Mouse (Mus musculus): ENCODE data around the gene Gm12830. TPM values are rescaled to one million over a fixed set of nuclear protein-coding genes. Genes with fewer than 3 reads are reported as not detected.
A peak's percentile ranks its signal among the peaks of the same experiment; 100 is the strongest.

Gm12830 gene
- not detected in 2 replicates for polyA plus RNA-seq (2012; ENCODE audit: insufficient read depth, insufficient read length, low replicate concordance, missing spikeins)

DNA sequence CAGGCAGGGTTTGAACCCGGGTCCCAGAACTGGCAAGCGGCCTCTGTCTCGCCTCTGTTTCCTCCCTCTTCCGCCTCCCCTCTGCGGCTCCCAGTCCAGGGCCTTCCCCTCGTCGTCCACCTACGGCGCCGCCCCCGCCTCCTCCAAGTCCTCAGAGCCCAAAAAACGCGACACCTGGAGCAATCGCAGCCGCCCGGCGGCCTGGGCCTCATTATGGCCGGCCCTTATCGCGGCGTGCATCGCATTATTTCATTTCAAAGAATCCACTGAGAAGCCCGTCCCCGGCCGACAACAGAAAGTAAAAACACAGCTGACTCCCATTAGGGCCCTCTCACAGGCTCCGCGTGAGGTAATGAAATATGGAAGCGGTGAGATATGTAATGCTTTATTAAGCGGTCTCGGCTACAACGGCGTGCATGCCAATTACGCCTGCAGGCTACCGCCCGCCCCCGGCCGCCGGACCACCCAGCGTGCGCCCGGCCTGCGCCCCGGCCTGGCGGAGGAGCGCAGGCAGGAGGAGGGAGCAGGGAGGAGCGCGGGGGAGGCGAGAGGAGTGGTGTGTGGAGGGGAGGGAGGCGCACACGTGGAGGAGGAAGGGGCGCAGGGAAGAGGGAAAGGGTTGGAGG, at the start of gene Gm12830:
Gene Gm12830 (plus strand): TSS at position 156 of the 626 bp plus-strand sequence.
- no peak within 1 kb of the TSS for H3K27ac ChIP-seq (ENCODE audit: insufficient read depth, low read depth, low read length)

DNA sequence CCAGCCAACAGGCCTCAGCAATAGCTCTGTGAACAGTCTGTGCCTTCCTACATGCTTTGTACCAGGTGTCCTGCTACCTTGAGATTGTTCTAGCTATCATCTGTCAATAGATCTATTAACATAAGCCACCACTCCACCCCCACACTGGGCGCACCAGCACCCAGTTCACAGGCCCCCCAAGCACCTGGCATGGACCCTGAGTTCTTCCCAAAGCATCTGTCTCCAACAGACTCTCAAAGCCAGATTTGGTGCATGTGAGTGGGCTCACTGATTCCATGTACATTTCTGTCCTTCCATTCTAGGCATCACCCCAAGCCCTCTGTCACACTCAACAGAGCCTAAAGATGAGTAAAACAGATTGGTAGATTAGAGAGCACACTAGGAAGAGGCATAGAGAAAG, 48.2 kb upstream of the Gm12830 start:
- 95% methylated on average over 1 of the region's 1 CpGs for WGBS
- peaks cover 5% of the 10 kb centered on the region for H3K4me1 ChIP-seq (ENCODE audit: control insufficient read depth, insufficient read depth, low read length)
- no peak overlapping the region for H3K4me3 ChIP-seq (ENCODE audit: insufficient read depth, low read depth, low read length)
- TF ChIP-seq CTCF (IDR thresholded peaks at IDR 0.05; ENCODE audit: insufficient read depth, low read depth, low read length), result no peak
- no peak for TF ChIP-seq POLR2A (IDR thresholded peaks at IDR 0.05; ENCODE audit: insufficient read depth, low read depth, low read length)
- H3K27ac ChIP-seq (ENCODE audit: insufficient read depth, low read depth, low read length), result no peak overlapping the region

More for the DNA sequence above, at the start of gene Gm12830:
- 4% methylated on average over 51 of the region's 51 CpGs for WGBS
- TF ChIP-seq CTCF (IDR thresholded peaks at IDR 0.05; ENCODE audit: insufficient read depth, low read depth, low read length) (no peak), POLR2A (IDR thresholded peaks at IDR 0.05; ENCODE audit: insufficient read depth, low read depth, low read length) (no peak)
- Histone ChIP-seq H3K4me1 (ENCODE audit: control insufficient read depth, insufficient read depth, low read length) (peaks cover 10% of the 10 kb centered on the region), H3K4me3 (ENCODE audit: insufficient read depth, low read depth, low read length) (peak within 1 kb of the TSS; percentile 57)

DNA sequence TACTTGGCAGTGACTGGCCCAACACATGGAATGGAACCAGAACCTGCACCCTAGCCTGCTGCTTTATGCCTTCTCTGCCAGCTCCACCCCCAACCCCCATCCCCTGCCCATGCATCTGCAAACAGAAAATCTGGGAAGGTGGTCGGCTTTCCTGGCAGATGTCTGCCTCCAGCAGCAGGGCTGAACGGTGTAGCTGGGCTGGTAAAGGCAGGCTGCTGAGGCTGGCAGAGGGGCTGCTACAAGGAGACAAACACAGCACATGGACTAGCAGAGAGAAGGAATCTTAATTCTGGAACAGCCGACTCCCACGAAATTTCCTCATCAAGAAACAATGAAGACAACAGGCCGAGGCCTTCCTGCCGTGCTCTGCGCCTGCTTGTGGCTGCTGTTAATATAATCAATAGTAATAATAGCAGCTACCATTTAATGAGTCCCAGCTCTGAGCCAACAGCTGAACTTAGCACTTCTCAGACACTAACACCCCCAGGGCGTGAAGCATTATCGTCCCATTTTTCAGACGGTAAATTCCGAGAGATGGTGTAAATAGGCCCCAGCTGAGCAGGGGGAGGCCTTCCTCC, 43.8 kb upstream of the Gm12830 start:
- Histone ChIP-seq H3K4me1 (ENCODE audit: control insufficient read depth, insufficient read depth, low read length) (peaks cover 8% of the 10 kb centered on the region), H3K27ac (ENCODE audit: insufficient read depth, low read depth, low read length) (no peak overlapping the region), H3K4me3 (ENCODE audit: insufficient read depth, low read depth, low read length) (no peak overlapping the region)
- no peak for TF ChIP-seq POLR2A (IDR thresholded peaks at IDR 0.05; ENCODE audit: insufficient read depth, low read depth, low read length)
- TF ChIP-seq CTCF (IDR thresholded peaks at IDR 0.05; ENCODE audit: insufficient read depth, low read depth, low read length), result no peak
- 36% methylated on average over 11 of the region's 11 CpGs for WGBS

DNA sequence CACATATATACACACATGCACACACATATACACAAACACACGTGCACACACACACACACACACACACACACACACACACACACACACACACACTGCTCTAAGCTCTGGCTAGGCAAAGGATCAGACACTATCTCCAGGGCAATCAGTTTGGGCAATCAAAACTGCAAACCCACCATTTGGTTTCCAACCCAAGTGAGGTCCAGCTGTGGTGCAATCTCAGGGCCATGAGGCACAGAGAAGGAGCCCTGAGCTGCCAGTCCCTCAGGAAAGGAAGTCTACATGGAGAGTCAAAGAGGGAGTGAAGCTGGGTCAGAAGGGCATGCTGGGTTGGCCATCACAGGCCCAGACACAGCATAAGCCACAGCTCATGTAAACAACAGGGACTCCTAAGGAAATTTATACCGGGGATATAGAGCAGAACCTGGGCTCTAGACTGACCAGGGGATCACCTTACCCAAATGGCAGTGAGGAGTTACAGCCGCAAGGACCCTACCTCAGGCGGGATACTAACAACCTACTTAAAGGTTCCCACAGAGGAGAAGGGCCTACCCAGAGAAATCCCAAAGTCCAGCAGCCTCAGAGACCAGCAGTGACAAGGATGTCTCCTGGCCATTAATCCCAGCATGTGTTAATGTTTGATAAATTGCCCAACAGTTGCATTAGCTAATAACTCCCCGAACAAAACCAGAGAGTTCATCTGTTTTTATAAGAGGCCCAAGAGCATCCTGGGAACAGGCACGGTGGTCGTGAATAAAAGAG, 42.6 kb upstream of the Gm12830 start:
- WGBS, result 64% methylated on average over 7 of the region's 7 CpGs

DNA sequence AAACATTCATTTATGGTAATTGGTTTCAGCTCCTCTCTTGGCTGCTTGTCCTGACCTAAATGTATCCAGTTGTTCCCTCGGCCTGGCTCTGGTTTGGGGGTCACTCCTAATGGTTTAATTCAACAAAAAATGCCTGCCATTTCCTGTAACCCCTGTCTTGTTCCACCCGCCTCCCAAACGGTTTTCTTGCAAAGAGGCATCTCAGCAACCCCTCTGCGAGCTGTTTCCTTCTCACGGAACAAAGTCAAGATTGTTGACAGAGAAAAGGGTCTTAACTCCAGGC, 42.1 kb upstream of the Gm12830 start:
- 55% methylated on average over 5 of the region's 5 CpGs for WGBS
- Histone ChIP-seq H3K27ac (ENCODE audit: insufficient read depth, low read depth, low read length) (no peak overlapping the region), H3K4me3 (ENCODE audit: insufficient read depth, low read depth, low read length) (no peak overlapping the region), H3K4me1 (ENCODE audit: control insufficient read depth, insufficient read depth, low read length) (peaks cover 8% of the 10 kb centered on the region)
- TF ChIP-seq CTCF (IDR thresholded peaks at IDR 0.05; ENCODE audit: insufficient read depth, low read depth, low read length) (no peak), POLR2A (IDR thresholded peaks at IDR 0.05; ENCODE audit: insufficient read depth, low read depth, low read length) (no peak)

More for the DNA sequence above, 42.6 kb upstream of the Gm12830 start:
- no peak overlapping the region for H3K4me3 ChIP-seq (ENCODE audit: insufficient read depth, low read depth, low read length)
- H3K27ac ChIP-seq (ENCODE audit: insufficient read depth, low read depth, low read length), result no peak overlapping the region
- TF ChIP-seq CTCF (IDR thresholded peaks at IDR 0.05; ENCODE audit: insufficient read depth, low read depth, low read length) (no peak), POLR2A (IDR thresholded peaks at IDR 0.05; ENCODE audit: insufficient read depth, low read depth, low read length) (no peak)
- peaks cover 8% of the 10 kb centered on the region for H3K4me1 ChIP-seq (ENCODE audit: control insufficient read depth, insufficient read depth, low read length)

DNA sequence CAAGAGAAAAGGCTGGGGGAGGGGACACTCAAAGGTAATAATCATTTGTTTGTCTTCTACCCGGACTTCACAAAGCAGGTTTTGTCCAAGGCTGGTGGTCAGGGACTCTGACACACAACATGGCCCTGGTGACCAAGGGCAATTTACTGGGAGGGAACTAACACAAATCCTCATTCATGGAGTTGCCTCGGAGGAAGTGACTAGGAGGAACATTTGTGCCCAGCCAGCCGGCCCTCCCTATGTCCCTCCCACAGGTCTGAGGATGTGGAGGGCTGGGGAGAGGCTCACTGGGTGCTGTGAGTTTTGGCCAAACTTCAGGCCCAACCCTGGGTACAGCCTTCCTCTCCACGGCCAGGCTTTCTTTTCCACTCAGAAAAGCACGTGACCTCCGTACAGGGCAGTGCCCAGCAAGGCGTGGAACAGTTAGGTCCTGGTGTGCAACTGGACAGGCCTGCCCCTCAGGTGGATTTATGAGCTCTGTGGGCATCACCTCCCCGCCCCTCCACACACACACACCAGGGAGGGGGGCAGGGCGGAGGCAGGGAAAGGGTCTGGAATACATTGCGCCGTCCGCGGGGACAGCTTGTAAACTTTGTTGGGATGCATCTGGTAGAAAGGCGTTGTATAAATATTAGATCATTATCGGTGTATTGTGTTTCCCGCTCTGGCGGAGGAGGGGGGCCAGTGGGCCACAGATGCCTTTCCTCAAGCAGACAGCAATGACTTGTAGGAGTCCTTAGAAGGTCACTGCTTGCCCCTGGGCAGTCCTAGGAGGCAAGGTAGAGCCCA, 41.6 kb upstream of the Gm12830 start:
- no peak overlapping the region for H3K4me3 ChIP-seq (ENCODE audit: insufficient read depth, low read depth, low read length)
- H3K27ac ChIP-seq (ENCODE audit: insufficient read depth, low read depth, low read length), result no peak overlapping the region
- TF ChIP-seq POLR2A (IDR thresholded peaks at IDR 0.05; ENCODE audit: insufficient read depth, low read depth, low read length), result no peak
- no peak for TF ChIP-seq CTCF (IDR thresholded peaks at IDR 0.05; ENCODE audit: insufficient read depth, low read depth, low read length)
- H3K4me1 ChIP-seq (ENCODE audit: control insufficient read depth, insufficient read depth, low read length), result peaks cover 8% of the 10 kb centered on the region
- WGBS, result 73% methylated on average over 17 of the region's 17 CpGs

DNA sequence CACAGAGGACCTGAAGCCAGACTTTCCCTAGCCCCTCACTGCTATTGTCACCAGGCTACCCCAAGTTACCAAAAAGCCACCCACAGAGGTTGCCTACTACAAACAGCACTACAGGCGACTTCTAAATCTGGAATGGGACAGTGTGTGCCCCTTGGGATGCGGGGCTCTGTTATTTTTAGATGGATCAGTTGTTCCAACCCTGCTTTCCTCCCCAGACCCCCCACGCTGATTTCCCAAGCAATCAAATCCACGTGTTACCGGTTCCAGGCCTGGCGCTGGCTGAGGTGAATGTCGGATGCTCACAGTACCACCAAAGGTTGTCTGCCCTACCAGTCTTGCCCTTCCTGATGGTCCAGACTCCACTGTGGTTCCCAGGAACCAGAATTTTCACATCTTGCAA, 38.7 kb upstream of the Gm12830 start:
- 90% methylated on average over 7 of the region's 7 CpGs for WGBS
- peaks cover 3% of the 10 kb centered on the region; the same call in 1 of the 2 replicates for H3K4me1 ChIP-seq (ENCODE audit: control insufficient read depth, insufficient read depth, low read length)
- no peak overlapping the region for H3K4me3 ChIP-seq (ENCODE audit: insufficient read depth, low read depth, low read length)
- no peak overlapping the region for H3K27ac ChIP-seq (ENCODE audit: insufficient read depth, low read depth, low read length)
- TF ChIP-seq CTCF (IDR thresholded peaks at IDR 0.05; ENCODE audit: insufficient read depth, low read depth, low read length) (no peak), POLR2A (IDR thresholded peaks at IDR 0.05; ENCODE audit: insufficient read depth, low read depth, low read length) (no peak)

DNA sequence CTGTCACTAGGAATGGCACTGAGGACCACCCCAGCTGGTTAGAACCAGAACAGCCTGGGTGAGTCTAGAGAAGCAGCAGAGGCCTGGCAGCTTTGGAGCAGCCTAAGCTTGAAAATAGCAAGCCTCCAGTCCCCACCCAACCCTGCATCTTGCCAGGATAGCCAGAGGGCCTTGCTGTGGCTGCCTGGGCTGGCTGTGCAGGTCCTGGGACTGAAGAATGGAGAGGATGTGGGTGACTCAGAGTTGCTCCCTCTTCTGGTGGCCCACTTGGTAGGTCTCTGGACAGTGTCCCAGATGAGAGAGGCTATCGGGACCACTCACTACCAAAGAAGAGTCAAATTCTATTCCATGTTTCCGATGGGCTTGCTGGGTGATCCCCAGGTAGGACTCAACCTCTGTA, 36.8 kb upstream of the Gm12830 start:
- no peak overlapping the region for H3K4me3 ChIP-seq (ENCODE audit: insufficient read depth, low read depth, low read length)
- H3K27ac ChIP-seq (ENCODE audit: insufficient read depth, low read depth, low read length), result no peak overlapping the region
- peaks cover 3% of the 10 kb centered on the region; the same call in 1 of the 2 replicates for H3K4me1 ChIP-seq (ENCODE audit: control insufficient read depth, insufficient read depth, low read length)
- TF ChIP-seq CTCF (IDR thresholded peaks at IDR 0.05; ENCODE audit: insufficient read depth, low read depth, low read length) (no peak), POLR2A (IDR thresholded peaks at IDR 0.05; ENCODE audit: insufficient read depth, low read depth, low read length) (no peak)
- 80% methylated on average over 2 of the region's 2 CpGs for WGBS

Data from olfactory bulb, adult 2 months (tissue).